Mouse (Mus musculus): ENCODE measurements at regions not wholly inside any gene's neighbourhood (a gene's known extent, or its start where the extent isn't known, plus 50 kb on each side); places are given as distances from the start of the nearest gene placed in this dataset.

DNA sequence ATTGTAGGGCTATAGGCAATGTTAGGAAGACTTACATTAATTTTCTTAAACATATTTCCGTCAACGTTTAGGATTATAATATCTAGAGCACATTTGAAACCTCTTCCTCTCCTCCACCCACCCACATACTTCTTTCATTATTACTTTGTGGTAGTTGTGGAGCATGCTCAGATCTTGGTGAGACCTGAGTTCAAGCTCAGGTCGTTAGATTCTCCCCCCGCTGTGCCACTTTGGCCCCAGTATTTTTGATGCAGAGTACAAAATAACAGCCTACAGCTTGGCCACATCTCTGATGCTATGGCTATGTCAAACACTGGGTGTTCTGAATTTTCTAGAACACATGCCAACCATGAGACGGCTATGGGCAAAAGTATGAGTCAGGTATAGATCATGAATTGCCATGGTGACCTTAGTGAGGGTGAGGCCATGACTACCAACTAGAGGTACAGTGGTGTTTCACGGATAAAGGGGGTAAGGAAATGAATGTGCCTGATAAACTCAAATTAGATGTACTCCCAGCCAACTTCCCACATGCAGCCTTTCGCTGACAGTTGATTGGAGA lies 68.5 kb upstream of the H2afz start:
- DNase-seq = no peak

DNA sequence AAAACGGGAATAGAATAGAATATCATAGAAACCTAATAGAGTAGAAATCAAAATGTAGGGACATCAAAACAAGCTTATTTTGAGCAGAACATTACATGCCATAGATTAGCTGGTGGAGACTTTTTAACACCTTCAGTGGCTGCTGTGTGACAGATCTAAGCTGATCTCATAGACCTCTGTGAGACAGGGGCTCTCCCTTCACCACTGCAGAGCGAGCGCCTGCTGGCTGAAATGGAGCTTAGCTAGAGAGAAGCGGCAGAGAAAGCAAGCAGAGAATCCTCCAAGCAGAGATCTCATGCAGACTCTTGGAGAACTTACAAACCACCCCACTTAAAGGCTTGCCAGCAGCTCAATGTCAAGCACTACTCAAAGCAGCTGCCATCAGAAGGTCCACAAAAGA lies 65.5 kb upstream of the H2afz start:
- no peak for DNase-seq

DNA sequence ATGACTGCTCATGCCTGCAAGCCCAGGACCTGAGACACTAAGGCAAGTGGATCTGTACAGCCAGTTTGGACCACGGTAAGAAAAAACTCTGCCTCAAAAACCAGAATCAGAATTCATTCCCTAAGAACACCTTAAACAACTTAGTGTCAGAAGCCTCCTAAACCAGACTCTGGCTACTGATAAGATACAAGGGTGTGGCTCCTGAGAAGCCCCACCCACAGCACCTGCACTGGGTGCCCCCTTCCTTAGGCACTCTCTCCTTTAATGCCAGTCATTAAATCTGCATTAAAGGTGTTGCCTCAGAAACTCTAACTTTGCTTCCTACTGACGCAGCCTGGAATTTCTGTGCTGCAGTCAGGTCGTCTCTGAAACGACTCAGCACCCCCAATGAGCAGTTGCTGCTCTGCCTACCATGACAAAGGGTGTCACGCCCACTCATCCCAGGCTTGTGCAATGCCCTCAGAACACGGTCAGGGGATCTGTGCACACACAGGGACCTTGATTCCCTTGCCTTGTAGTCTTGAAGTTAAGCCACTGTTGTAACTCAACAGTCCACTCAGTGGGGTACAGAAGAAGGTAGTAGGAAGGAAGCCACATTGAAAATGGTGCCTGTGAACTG lies 62.8 kb upstream of the H2afz start:
- no peak for DNase-seq

DNA sequence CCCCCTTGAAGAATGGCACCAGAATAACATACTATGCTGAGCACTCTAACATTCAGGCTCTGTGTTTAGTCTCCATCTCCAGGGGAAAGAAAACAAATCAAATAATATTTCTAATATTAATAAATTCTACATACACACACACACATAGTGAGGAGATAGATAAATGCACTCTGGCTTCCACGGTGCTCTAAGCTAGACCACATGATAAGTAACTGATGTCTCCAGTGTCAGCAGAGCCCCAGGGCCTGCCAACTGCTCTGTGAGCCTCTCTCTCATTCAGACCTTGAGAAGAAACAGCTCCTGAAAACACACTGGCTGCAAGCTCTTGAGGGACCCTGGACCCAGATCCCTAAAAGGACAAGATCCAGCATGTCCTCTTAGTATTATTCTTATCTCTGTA lies 56.9 kb upstream of the H2afz start:
- DNase-seq = no peak

DNA sequence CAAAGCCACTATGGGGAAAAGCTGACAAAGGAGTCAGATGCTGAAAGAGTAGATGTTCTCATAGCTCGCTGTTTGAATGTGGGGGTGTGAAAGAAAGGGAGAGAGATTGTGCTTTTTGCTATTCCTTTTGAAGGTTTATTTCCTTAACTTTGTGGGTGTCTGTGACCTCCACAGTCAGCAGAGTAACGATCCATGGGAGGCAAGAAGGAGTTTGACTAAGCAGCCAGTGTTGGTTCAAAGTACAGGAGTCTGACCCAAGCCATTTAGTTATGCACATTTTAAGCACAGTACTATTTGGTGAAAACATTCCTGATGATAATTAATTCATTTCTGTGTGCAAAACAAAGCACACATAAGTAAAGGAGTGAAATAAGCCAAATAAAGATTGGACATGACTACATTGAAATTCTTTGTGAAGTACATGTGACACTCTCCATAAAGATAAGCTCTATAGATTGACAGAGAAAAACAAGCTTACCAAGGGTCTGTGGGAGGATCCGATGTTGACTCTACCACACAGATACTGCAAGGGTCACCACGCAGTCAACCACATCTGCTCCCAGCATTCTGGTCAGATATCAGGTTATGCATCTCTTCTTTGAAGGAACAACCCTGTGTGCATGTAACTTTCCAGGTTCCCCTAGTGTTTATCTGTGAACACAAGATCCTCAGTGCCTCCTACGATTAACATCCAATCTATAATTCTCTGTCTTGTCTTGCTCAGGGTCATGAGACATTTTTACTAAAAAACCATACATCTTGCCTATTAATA lies 56.2 kb upstream of the H2afz start:
- no peak for DNase-seq

DNA sequence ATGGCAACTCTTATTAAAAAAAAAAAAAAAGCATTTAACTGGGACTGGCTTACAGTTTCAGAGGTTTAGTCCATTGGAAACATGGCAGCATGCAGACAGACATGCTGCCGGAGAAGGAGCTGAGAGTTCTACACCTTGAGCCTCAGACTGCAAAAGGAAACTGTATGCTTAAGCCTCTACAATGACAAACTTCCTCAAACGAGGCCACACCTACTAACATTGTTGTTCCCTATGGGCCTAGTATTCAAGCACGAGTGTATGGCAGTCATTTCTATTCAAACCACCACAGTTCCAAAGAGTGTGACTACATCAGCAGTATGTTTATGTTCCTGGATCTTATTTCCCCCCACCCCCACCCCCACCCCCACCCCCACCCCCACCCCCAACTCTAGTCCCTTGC lies 54.2 kb upstream of the H2afz start:
- no peak for DNase-seq

Small RNAs in the stretch of these regions (microRNA-seq; reads per million reads assigned to microRNA genes)
- gene Mir6380 = 0 reads per million in 2 experiments
